Mouse (Mus musculus) hindlimb bud, embryonic 11.5 days (tissue): ENCODE data around the gene Npas3.

ENCODE experiments used
- DNase-seq: peaks from one replicate; pipeline ENCODE4 v3.0.0-alpha.2; 2012; ENCODE audit warnings: low read depth, low spot score; ENCODE audit errors: extremely low spot score

Npas3 gene

DNA sequence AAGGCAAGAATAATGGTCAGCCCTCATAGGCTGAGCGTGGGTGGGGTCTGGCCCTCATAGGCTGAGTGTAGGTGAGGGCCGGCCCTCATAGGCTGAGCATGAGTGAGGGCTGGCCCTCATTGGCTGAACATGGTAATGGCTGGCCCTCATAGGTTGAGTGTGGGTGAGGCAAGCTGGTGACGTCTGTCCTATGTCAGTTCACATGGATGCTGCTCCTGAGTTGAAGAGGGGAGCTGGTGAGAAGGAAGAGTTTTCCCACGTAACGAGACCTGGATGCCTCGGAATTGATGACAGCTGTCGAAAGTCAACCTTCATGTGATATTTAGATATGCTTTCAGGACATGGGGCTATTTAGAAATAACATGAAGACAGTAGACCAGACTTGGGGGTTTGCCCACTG lies 45.5 kb downstream of the Npas3 start:
- DNase-seq, result no peak

- DNase-seq, result no peak
These were observed 47.3 kb downstream of the Npas3 start for GRCm38 (mm10) chr12:53295747-53296146.

- DNase-seq, result no peak
These were observed 49.7 kb downstream of the Npas3 start for GRCm38 (mm10) chr12:53297946-53298840.

DNA sequence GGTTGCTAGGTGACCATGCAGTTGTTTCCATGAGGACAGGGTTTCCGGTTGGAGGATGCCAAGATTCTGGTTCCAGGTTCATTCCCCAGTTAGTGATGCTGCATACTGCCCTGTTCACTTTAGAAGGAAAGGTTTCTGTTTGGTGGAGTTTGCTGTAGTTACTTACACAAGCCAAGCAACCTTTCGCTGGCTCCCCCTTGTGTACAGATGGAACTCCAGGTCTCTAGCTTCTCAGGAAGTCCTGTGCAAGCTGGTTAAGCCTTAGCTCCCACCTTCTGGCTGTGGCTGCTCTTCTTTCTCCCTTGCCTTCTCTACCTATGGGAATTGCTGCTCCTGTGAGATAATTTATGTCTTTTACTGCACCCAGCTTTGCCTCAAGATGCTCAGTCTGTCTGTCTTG lies 52.5 kb downstream of the Npas3 start:
- DNase-seq, result no peak

- DNase-seq, result no peak
These were observed 53.7 kb downstream of the Npas3 start for GRCm38 (mm10) chr12:53302129-53302528.

- no peak for DNase-seq
These were observed 68.2 kb downstream of the Npas3 start for GRCm38 (mm10) chr12:53316715-53317114.

GRCm38 (mm10) chr12:53317801-53318200 lies 69.3 kb downstream of the Npas3 start:
- DNase-seq, result no peak

DNA sequence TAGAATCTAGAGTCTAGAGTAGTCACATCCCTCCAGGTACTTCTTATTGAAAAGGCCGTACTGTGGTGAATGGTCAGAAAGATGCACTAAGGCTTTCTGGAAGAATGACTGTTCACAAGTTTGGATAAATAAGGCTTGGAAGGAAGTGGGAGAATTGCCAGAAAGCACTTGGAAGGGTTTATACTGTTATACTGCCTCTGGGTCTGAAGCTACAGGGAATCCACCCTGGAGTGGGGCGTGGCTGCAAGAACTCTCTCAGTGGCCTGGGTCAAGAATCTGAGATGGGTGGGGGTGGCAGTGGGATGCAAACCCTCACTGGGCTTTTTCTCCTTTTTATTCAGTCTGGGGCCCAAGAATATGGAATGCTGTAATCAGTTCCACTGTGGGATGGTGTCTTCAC lies 72.0 kb downstream of the Npas3 start:
- no peak for DNase-seq

DNA sequence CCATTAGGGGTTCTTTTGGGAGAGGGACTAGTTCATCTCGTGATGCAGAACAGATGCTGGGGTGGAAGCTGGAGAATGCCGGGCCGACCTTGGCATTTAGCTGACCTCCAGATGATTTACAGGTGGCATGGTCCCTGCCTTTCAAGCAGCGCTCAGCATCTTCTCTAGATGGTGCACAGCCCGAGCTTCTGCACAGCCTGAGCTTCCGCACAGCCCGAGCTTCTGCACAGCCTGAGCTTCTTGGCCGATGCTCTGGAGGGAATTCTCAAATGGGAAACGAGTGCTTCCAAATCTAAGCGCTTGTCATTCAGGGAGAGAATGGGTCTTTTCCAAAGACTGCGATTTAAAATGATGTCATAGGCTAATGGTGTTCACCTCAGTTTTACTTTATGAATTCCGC lies 72.5 kb downstream of the Npas3 start:
- DNase-seq, result no peak

- no peak for DNase-seq
These were observed 73.5 kb downstream of the Npas3 start for GRCm38 (mm10) chr12:53321944-53322343.

GRCm38 (mm10) chr12:53327653-53328188 lies 79.2 kb downstream of the Npas3 start:
- no peak for DNase-seq

- no peak for DNase-seq
These were observed 79.8 kb downstream of the Npas3 start for GRCm38 (mm10) chr12:53328257-53328736.

- DNase-seq, result no peak
These were observed 81.7 kb downstream of the Npas3 start for GRCm38 (mm10) chr12:53330141-53330540.

GRCm38 (mm10) chr12:53331391-53331790 lies 82.9 kb downstream of the Npas3 start:
- DNase-seq, result no peak

- DNase-seq, result no peak
These were observed 83.3 kb downstream of the Npas3 start for GRCm38 (mm10) chr12:53331800-53332199.

DNA sequence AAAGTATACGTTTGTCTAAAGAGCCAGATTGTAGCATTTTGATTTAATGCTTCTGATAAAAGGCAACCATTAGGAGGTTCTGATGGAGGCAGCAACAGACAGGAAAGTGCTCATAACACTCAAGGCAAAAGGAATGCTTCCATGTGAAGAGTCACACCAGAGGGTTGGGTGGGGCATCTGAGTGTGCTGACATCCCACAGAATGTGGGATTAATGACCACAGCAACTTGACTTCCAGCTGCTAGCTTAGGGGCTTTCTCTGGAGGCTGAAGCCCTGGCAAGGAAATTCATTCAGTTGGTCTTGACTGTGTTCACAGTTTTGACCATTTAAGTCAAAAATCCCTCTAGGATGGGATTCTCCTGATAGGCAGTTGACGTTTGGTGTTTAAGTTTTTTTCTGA lies 84.8 kb downstream of the Npas3 start:
- no peak for DNase-seq

- DNase-seq, result no peak
These were observed 90.0 kb downstream of the Npas3 start for GRCm38 (mm10) chr12:53338349-53338948.

GRCm38 (mm10) chr12:53342741-53343140 lies 94.3 kb downstream of the Npas3 start:
- no peak for DNase-seq

- no peak for DNase-seq
These were observed 103.4 kb downstream of the Npas3 start for GRCm38 (mm10) chr12:53351860-53352259.

- DNase-seq, result no peak
These were observed 117.3 kb downstream of the Npas3 start for GRCm38 (mm10) chr12:53365751-53366150.

DNA sequence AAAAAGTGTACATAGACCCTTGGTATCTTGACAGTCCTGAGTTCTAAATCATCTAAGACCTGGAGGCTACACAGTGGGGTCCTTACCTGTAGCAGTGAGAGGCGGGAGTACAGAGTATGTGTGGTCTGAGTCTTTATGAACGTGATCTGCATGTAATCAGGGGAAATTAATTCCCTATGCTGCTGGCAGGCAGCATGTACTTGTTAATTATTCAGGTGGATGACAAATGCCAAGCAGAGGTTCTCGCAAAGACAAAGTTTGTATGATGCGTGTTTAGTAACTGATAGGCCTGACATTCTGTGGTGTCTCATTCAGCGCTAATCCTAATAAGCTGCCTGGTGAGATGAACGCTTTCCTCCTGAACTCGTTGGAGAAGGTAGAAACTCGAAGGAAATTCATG lies 136.4 kb downstream of the Npas3 start:
- DNase-seq, result no peak

GRCm38 (mm10) chr12:53405856-53406255 lies 157.4 kb downstream of the Npas3 start:
- DNase-seq, result no peak
